Mouse (Mus musculus) adrenal gland, postnatal 14 days (tissue): ENCODE results near the gene Il10ra. TPM values are rescaled to one million over a fixed set of nuclear protein-coding genes. Genes with fewer than 3 reads are reported as not detected.

Experiments used
- microRNA-seq, 2 experiments: library from miRNA; unstranded; fragments of <30 nt; microRNA quantifications; one replicate each; pipeline ENCODE4 v1.2.0; 2021
- total RNA-seq: library from RNA; stranded (reverse); gene quantifications from 2 replicates; pipeline ENCODE4 v1.2.3, GENCODE M21; 2021

Il10ra gene
- total RNA-seq, 1 experiment from 2014 or later: 1.6 TPM

Small RNAs within 50 kb of the gene (microRNA-seq; reads per million reads assigned to microRNA genes)
- gene Mir7086: 0 reads per million in 2 experiments

Other genes with a start within 250 kb of the Il10ra start
- gene Mpzl2, start 229.3 kb downstream of the Il10ra start, total RNA-seq: 13.0 and 15.3 TPM in 2 replicates
- gene Mpzl3, start 214.0 kb downstream of the Il10ra start, total RNA-seq: 5.2 and 7.7 TPM in 2 replicates
- 1.0 and 3.4 TPM in 2 replicates for gene Jaml, start 190.0 kb downstream of the Il10ra start, total RNA-seq
- gene Scn2b, start 151.4 kb downstream of the Il10ra start, total RNA-seq: 7.6 and 8.6 TPM in 2 replicates
- gene Scn4b, start 130.8 kb downstream of the Il10ra start, total RNA-seq: 0.56 and 0.59 TPM in 2 replicates
- not detected in 2 replicates for gene BC049352, start 87.1 kb downstream of the Il10ra start, total RNA-seq
- not detected in 2 replicates for gene Tmprss4, start 65.1 kb downstream of the Il10ra start, total RNA-seq
- gene Tmprss13, start 50.0 kb upstream of the Il10ra start, total RNA-seq: 0.15 TPM in 1 of 2 replicates, not detected in the other
- gene Fxyd6, start 101.0 kb upstream of the Il10ra start, total RNA-seq: 110 and 140 TPM in 2 replicates
- gene Fxyd2, start 130.5 kb upstream of the Il10ra start, total RNA-seq: 3.0 and 6.3 TPM in 2 replicates
- gene Dscaml1, start 157.5 kb upstream of the Il10ra start, total RNA-seq: 0.78 and 1.4 TPM in 2 replicates